Mouse (Mus musculus) C2C12 (cell line): ENCODE measurements at regions not wholly inside any gene's neighbourhood (a gene's known extent, or its start where the extent isn't known, plus 50 kb on each side); places are given as distances from the start of the nearest gene placed in this dataset.
"Not testable (repeated sequence)": the region's sequence is repeated elsewhere in the genome, so short reads cannot be mapped to it uniquely, and the experiment has no call there.

Source experiments
- H3K27me3 ChIP-seq: one replicate; pipeline ENCODE4 v1.6.1; 2011; ENCODE audit not compliant: control insufficient read depth, insufficient read depth, insufficient read length
- H3K36me3 ChIP-seq: one replicate; pipeline ENCODE4 v1.6.1; 2011; ENCODE audit not compliant: control insufficient read depth, insufficient read depth
- H3K4me3 ChIP-seq: one replicate; pipeline ENCODE4 v1.5.1; 2011; ENCODE audit warnings: mild to moderate bottlenecking, control low read depth; ENCODE audit not compliant: poor library complexity, insufficient read depth, severe bottlenecking
- H3K79me2 ChIP-seq: one replicate; pipeline ENCODE4 v1.6.1; 2011; ENCODE audit not compliant: control insufficient read depth, insufficient read depth
- H3K79me3 ChIP-seq: one replicate; pipeline ENCODE4 v1.6.1; 2011; ENCODE audit warnings: low read depth, control low read depth
- H3ac ChIP-seq: one replicate; pipeline ENCODE3; 2011; ENCODE audit warnings: low read depth; ENCODE audit not compliant: control insufficient read depth, insufficient read length
- CEBPB ChIP-seq: IDR thresholded peaks from one replicate; pipeline ENCODE4 v1.6.1; 2011; ENCODE audit warnings: low read depth, mild to moderate bottlenecking, control low read depth, moderate library complexity
- CTCF ChIP-seq: IDR thresholded peaks from one replicate; pipeline ENCODE4 v1.5.1; 2011; ENCODE audit not compliant: control insufficient read depth, insufficient read depth, insufficient read length
- FOSL1 ChIP-seq: IDR thresholded peaks from one replicate; pipeline ENCODE4 v1.8.0; 2011; ENCODE audit warnings: mild to moderate bottlenecking, low read length; ENCODE audit not compliant: poor library complexity, insufficient read depth, severe bottlenecking
- MAX ChIP-seq: IDR thresholded peaks from one replicate; pipeline ENCODE4 v1.6.1; 2011; ENCODE audit warnings: mild to moderate bottlenecking, control low read depth
- MYOD1 ChIP-seq: IDR thresholded peaks from one replicate; pipeline ENCODE4 v1.6.1; 2011; ENCODE audit warnings: low read depth; ENCODE audit not compliant: control insufficient read depth, insufficient read length
- MYOG ChIP-seq: IDR thresholded peaks from one replicate; pipeline ENCODE4 v1.6.1; 2011; ENCODE audit not compliant: control insufficient read depth, insufficient read length; ENCODE audit errors: extremely low read depth
- USF1 ChIP-seq: IDR thresholded peaks from one replicate; pipeline ENCODE4 v1.6.1; 2011; ENCODE audit warnings: low read depth, mild to moderate bottlenecking, control low read depth, moderate library complexity

- TF ChIP-seq CTCF (no peak), USF1 (no peak), MAX (no peak), MYOG (no peak), CEBPB (no peak)
Measured at GRCm38 (mm10) chr1:59415733-59416312, 66.4 kb upstream of the Fzd7 start.

GRCm38 (mm10) chr1:59417317-59417716 lies 64.9 kb upstream of the Fzd7 start:
- H3ac ChIP-seq: no peak overlapping the region
- no peaks in the 10 kb centered on the region for H3K27me3 ChIP-seq
- TF ChIP-seq MYOD1 (no peak), CTCF (no peak), FOSL1 (no peak), CEBPB (no peak), USF1 (no peak), MAX (no peak), MYOG (no peak)
- H3K4me3 ChIP-seq: no peak overlapping the region
- no peaks in the 10 kb centered on the region for H3K79me3 ChIP-seq
- no peaks in the 10 kb centered on the region for H3K36me3 ChIP-seq
- no peaks in the 10 kb centered on the region for H3K79me2 ChIP-seq

More at GRCm38 (mm10) chr1:59415733-59416312, 66.4 kb upstream of the Fzd7 start:
- H3K27me3 ChIP-seq: no peaks in the 10 kb centered on the region
- no peaks in the 10 kb centered on the region for H3K79me3 ChIP-seq
- H3ac ChIP-seq: no peak overlapping the region
- H3K4me3 ChIP-seq: no peak overlapping the region
- no peaks in the 10 kb centered on the region for H3K79me2 ChIP-seq
- H3K36me3 ChIP-seq: no peaks in the 10 kb centered on the region

GRCm38 (mm10) chr1:59417962-59418361 lies 64.3 kb upstream of the Fzd7 start:
- H3K27me3 ChIP-seq: no peaks in the 10 kb centered on the region
- no peak overlapping the region for H3ac ChIP-seq
- no peak overlapping the region for H3K4me3 ChIP-seq
- TF ChIP-seq FOSL1 (no peak), MAX (no peak), MYOG (no peak), CEBPB (no peak), MYOD1 (no peak), USF1 (no peak), CTCF (no peak)
- H3K79me3 ChIP-seq: no peaks in the 10 kb centered on the region
- no peaks in the 10 kb centered on the region for H3K79me2 ChIP-seq
- no peaks in the 10 kb centered on the region for H3K36me3 ChIP-seq

GRCm38 (mm10) chr1:59418748-59419147 lies 63.5 kb upstream of the Fzd7 start:
- no peaks in the 10 kb centered on the region for H3K36me3 ChIP-seq
- H3K79me3 ChIP-seq: no peaks in the 10 kb centered on the region
- no peak overlapping the region for H3ac ChIP-seq
- no peaks in the 10 kb centered on the region for H3K79me2 ChIP-seq
- H3K4me3 ChIP-seq: no peak overlapping the region
- H3K27me3 ChIP-seq: no peaks in the 10 kb centered on the region
- TF ChIP-seq CTCF (no peak), USF1 (no peak), MAX (no peak), MYOD1 (no peak), FOSL1 (no peak), CEBPB (no peak), MYOG (no peak)

- H3K36me3 ChIP-seq: no peaks in the 10 kb centered on the region
- no peak overlapping the region for H3K4me3 ChIP-seq
- H3K79me3 ChIP-seq: no peaks in the 10 kb centered on the region
- H3K27me3 ChIP-seq: no peaks in the 10 kb centered on the region
- H3K79me2 ChIP-seq: no peaks in the 10 kb centered on the region
- TF ChIP-seq CTCF (no peak), CEBPB (no peak), MAX (no peak), FOSL1 (no peak), USF1 (no peak), MYOD1 (no peak), MYOG (no peak)
- no peak overlapping the region for H3ac ChIP-seq
Measured at GRCm38 (mm10) chr1:59422981-59423941, 59.0 kb upstream of the Fzd7 start.

- H3K4me3 ChIP-seq, H3K79me2 ChIP-seq, H3K36me3 ChIP-seq, H3K79me3 ChIP-seq, H3K27me3 ChIP-seq, H3ac ChIP-seq: not testable (repeated sequence)
Measured at GRCm38 (mm10) chr1:59425771-59426170, 56.5 kb upstream of the Fzd7 start.
